15 mouse cellular contexts compared by ENCODE assay signal in genomic region chr15:11455366-11455785, GRCm38 (mm10). TPM values are rescaled to one million over a fixed set of nuclear protein-coding genes. Genes with fewer than 3 reads are reported as not detected.
A peak's percentile ranks its signal among the peaks of the same experiment; 100 is the strongest.
DNase-seq lines count a peak whose midpoint lies in the region; ATAC-seq and TF ChIP-seq lines count a peak whose summit lies in the region.
"Had no signal": no experiment of that assay in that cellular context is flagged by ENCODE, and none has a peak within 500 bp of the region (broad histone marks: within the 10 kb centered on the region; RNA-seq: fewer than 3 reads in every experiment).

No protein-coding gene starts in this region.

- no peak for TF ChIP-seq POLR2A in limb, embryonic 14.5 days (IDR thresholded peaks at IDR 0.05; ENCODE audit: borderline replicate concordance, extremely low read depth, insufficient read depth, insufficient read length)

- ATAC-seq in embryonic facial prominence, embryonic 14.5 days (ENCODE audit: low read depth), result 0 out of 2 replicates have a peak, but pooled peaks have one; percentile 37
- ATAC-seq in limb, embryonic 14.5 days (ENCODE audit: low FRiP score, low read depth), result peak; percentile 81
- ATAC-seq: activated CD4-positive, CD25-positive, alpha-beta regulatory T cell, adult 4 months; liver, embryonic 12.5 days had no signal

- H3K4me3 ChIP-seq in embryonic facial prominence, embryonic 14.5 days (ENCODE audit: low read depth, low read length), result no peak overlapping the region
- H3K4me3 ChIP-seq in limb, embryonic 14.5 days (replicated peaks; ENCODE audit: low read length), result no peak overlapping the region
- H3K4me3 ChIP-seq: forebrain, embryonic 10.5 days; kidney, embryonic 15.5 days; liver, embryonic 12.5 days; neural tube, embryonic 15.5 days had no signal

- DNase-seq in heart, adult 18-20 months, result peak; percentile 17 to 31
- DNase-seq in heart, postnatal 25 days (ENCODE audit: low spot score), result no peak
- peak; percentile 81 for DNase-seq in 3T3-L1 (ENCODE audit: low read depth, low spot score)
- DNase-seq in embryonic facial prominence, embryonic 14.5 days (ENCODE audit: low spot score), result peak; percentile 75
- DNase-seq in limb, embryonic 14.5 days (ENCODE audit: low spot score), result peak; percentile 92
- no peak for DNase-seq in cerebellum, adult 11-12 months
- no peak for DNase-seq in cerebellum, adult 8-10 months
- DNase-seq: cerebellum, adult 2 months; retina, postnatal 1 day; spleen, adult 18-20 months had no signal

- peaks cover 7% of the 10 kb centered on the region; the same call in 1 of the 2 replicates for H3K4me1 ChIP-seq in embryonic facial prominence, embryonic 14.5 days (ENCODE audit: control insufficient read depth, insufficient read depth, low read length)
- peaks cover 33% of the 10 kb centered on the region for H3K4me1 ChIP-seq in limb, embryonic 14.5 days (ENCODE audit: control insufficient read depth, insufficient read depth, low read length)
- H3K4me1 ChIP-seq: forebrain, embryonic 10.5 days; kidney, embryonic 15.5 days; liver, embryonic 12.5 days; neural tube, embryonic 15.5 days had no signal

- H3K4me2 ChIP-seq in embryonic facial prominence, embryonic 14.5 days (ENCODE audit: low read depth, low read length), result no peak overlapping the region
- no peak overlapping the region; the same call in 1 of the 2 replicates for H3K4me2 ChIP-seq in limb, embryonic 14.5 days (replicated peaks; ENCODE audit: low read depth, low read length, severe bottlenecking)
- H3K4me2 ChIP-seq: kidney, embryonic 15.5 days; liver, embryonic 12.5 days; neural tube, embryonic 15.5 days had no signal

- H3K27ac ChIP-seq in embryonic facial prominence, embryonic 14.5 days (replicated peaks; ENCODE audit: low read depth, low read length), result peak overlapping the region; percentile 17; the same call in 1 of the 2 replicates
- no peak overlapping the region; the same call in 1 of the 2 replicates for H3K27ac ChIP-seq in limb, embryonic 14.5 days (replicated peaks; ENCODE audit: low read depth, low read length)
- H3K27ac ChIP-seq: forebrain, embryonic 10.5 days; kidney, embryonic 15.5 days; liver, embryonic 12.5 days; neural tube, embryonic 15.5 days had no signal

- 61% methylated on average over 11 of the region's 11 CpGs for WGBS in embryonic facial prominence, embryonic 14.5 days
- 15% methylated on average over 11 of the region's 11 CpGs for WGBS in limb, embryonic 14.5 days

- no peaks in the 10 kb centered on the region for H3K27me3 ChIP-seq in embryonic facial prominence, embryonic 14.5 days (replicated peaks; ENCODE audit: control insufficient read depth, insufficient read depth, low read length)
- no peaks in the 10 kb centered on the region for H3K27me3 ChIP-seq in limb, embryonic 14.5 days (ENCODE audit: control insufficient read depth, insufficient read depth, low read length)
- H3K27me3 ChIP-seq: kidney, embryonic 15.5 days; liver, embryonic 12.5 days; neural tube, embryonic 15.5 days had no signal

- H3K9me3 ChIP-seq in embryonic facial prominence, embryonic 14.5 days (ENCODE audit: control insufficient read depth, low read length), result no peaks in the 10 kb centered on the region
- H3K9me3 ChIP-seq in limb, embryonic 14.5 days (ENCODE audit: control insufficient read depth, low read length), result no peaks in the 10 kb centered on the region
- H3K9me3 ChIP-seq: forebrain, embryonic 10.5 days; kidney, embryonic 15.5 days; liver, embryonic 12.5 days; neural tube, embryonic 15.5 days had no signal

- intact Hi-C loops in heart, postnatal 25 days (cut with DNase I), result no loop called here

- no peak overlapping the region for H3K9ac ChIP-seq in embryonic facial prominence, embryonic 14.5 days (ENCODE audit: low read depth, low read length)
- H3K9ac ChIP-seq in limb, embryonic 14.5 days (ENCODE audit: low read depth, low read length, severe bottlenecking), result no peak overlapping the region
- H3K9ac ChIP-seq: kidney, embryonic 15.5 days; liver, embryonic 12.5 days; neural tube, embryonic 15.5 days had no signal

- H3K36me3 ChIP-seq in embryonic facial prominence, embryonic 14.5 days (ENCODE audit: control insufficient read depth, insufficient read depth, low read length), result no peaks in the 10 kb centered on the region
- no peaks in the 10 kb centered on the region for H3K36me3 ChIP-seq in limb, embryonic 14.5 days (ENCODE audit: control insufficient read depth, insufficient read depth, low read length)
- H3K36me3 ChIP-seq: forebrain, embryonic 10.5 days; kidney, embryonic 15.5 days; liver, embryonic 12.5 days; neural tube, embryonic 15.5 days had no signal

RNA-seq across cellular contexts. Expression of gene Tars, which starts 55.9 kb away (rescaled TPM):
- total RNA-seq in heart, adult 18-20 months (2021), result 10 to 100 TPM; 18.4 to 18.5 TPM
- total RNA-seq in heart, postnatal 25 days (2021), result 10 to 100 TPM; 22.5 to 25.1 TPM
- 57.0 and 66.6 TPM in 2 replicates for polyA plus RNA-seq in embryonic facial prominence, embryonic 14.5 days (2014; fragmentation: Nextera tagmentation; extraction: Ambion mirVana)
- polyA plus RNA-seq in limb, embryonic 14.5 days (2012; rRNA removed), result 46.8 and 60.0 TPM in 2 replicates
- 67.0 and 70.2 TPM in 2 replicates for polyA plus RNA-seq in limb, embryonic 14.5 days (2014; fragmentation: Nextera tagmentation; extraction: Ambion mirVana)

Comparison
In these comparisons a context has a peak if more than half of its experiments do, and no peak if none do; other contexts are left out.
1. DNase-seq: peak in heart, adult 18-20 months (2 of 2), 3T3-L1 (single experiment), embryonic facial prominence, embryonic 14.5 days (single experiment) and limb, embryonic 14.5 days (single experiment); none in heart, postnatal 25 days (single experiment), cerebellum, adult 11-12 months (single experiment) and cerebellum, adult 8-10 months (single experiment).